Mouse (Mus musculus) C2C12 (cell line): ENCODE measurements around the gene Csmd2. TPM values are rescaled to one million over a fixed set of nuclear protein-coding genes. Genes with fewer than 3 reads are reported as not detected.
"Not testable (repeated sequence)": the region's sequence is repeated elsewhere in the genome, so short reads cannot be mapped to it uniquely, and the experiment has no call there.

ENCODE experiments used
- H3K27me3 ChIP-seq: one replicate; pipeline ENCODE4 v1.6.1; 2011; ENCODE audit not compliant: control insufficient read depth, insufficient read depth, insufficient read length
- H3K36me3 ChIP-seq: one replicate; pipeline ENCODE4 v1.6.1; 2011; ENCODE audit not compliant: control insufficient read depth, insufficient read depth
- H3K4me3 ChIP-seq: one replicate; pipeline ENCODE4 v1.5.1; 2011; ENCODE audit warnings: mild to moderate bottlenecking, control low read depth; ENCODE audit not compliant: poor library complexity, insufficient read depth, severe bottlenecking
- H3K79me2 ChIP-seq: one replicate; pipeline ENCODE4 v1.6.1; 2011; ENCODE audit not compliant: control insufficient read depth, insufficient read depth
- H3K79me3 ChIP-seq: one replicate; pipeline ENCODE4 v1.6.1; 2011; ENCODE audit warnings: low read depth, control low read depth
- H3ac ChIP-seq: one replicate; pipeline ENCODE3; 2011; ENCODE audit warnings: low read depth; ENCODE audit not compliant: control insufficient read depth, insufficient read length
- CEBPB ChIP-seq: IDR thresholded peaks from one replicate; pipeline ENCODE4 v1.6.1; 2011; ENCODE audit warnings: low read depth, mild to moderate bottlenecking, control low read depth, moderate library complexity
- CTCF ChIP-seq: IDR thresholded peaks from one replicate; pipeline ENCODE4 v1.5.1; 2011; ENCODE audit not compliant: control insufficient read depth, insufficient read depth, insufficient read length
- FOSL1 ChIP-seq: IDR thresholded peaks from one replicate; pipeline ENCODE4 v1.8.0; 2011; ENCODE audit warnings: mild to moderate bottlenecking, low read length; ENCODE audit not compliant: poor library complexity, insufficient read depth, severe bottlenecking
- MAX ChIP-seq: IDR thresholded peaks from one replicate; pipeline ENCODE4 v1.6.1; 2011; ENCODE audit warnings: mild to moderate bottlenecking, control low read depth
- MYOD1 ChIP-seq: IDR thresholded peaks from one replicate; pipeline ENCODE4 v1.6.1; 2011; ENCODE audit warnings: low read depth; ENCODE audit not compliant: control insufficient read depth, insufficient read length
- MYOG ChIP-seq: IDR thresholded peaks from one replicate; pipeline ENCODE4 v1.6.1; 2011; ENCODE audit not compliant: control insufficient read depth, insufficient read length; ENCODE audit errors: extremely low read depth
- USF1 ChIP-seq: IDR thresholded peaks from one replicate; pipeline ENCODE4 v1.6.1; 2011; ENCODE audit warnings: low read depth, mild to moderate bottlenecking, control low read depth, moderate library complexity
- polyA plus RNA-seq: library from polyadenylated mRNA; unstranded; fragments of >200 nt; fragmentation: generic; extraction: Trizol; gene quantifications from one replicate; pipeline ENCODE4 v1.2.1, GENCODE M21; 2012; ENCODE audit warnings: missing spikeins

Csmd2 gene
- polyA plus RNA-seq, 1 experiment, result not detected

- TF ChIP-seq MYOD1 (no peak), MYOG (no peak), USF1 (no peak)
- Histone ChIP-seq H3K27me3 (peaks cover 19% of the 10 kb centered on the region), H3K36me3 (no peaks in the 10 kb centered on the region), H3K79me3 (no peaks in the 10 kb centered on the region), H3ac (no peak overlapping the region), H3K4me3 (no peak overlapping the region), H3K79me2 (no peaks in the 10 kb centered on the region)
These were observed 533.6 kb downstream of the Csmd2 start for GRCm38 (mm10) chr4:128521276-128521675.

GRCm38 (mm10) chr4:128543378-128543777 lies 555.7 kb downstream of the Csmd2 start:
- Histone ChIP-seq H3K27me3 (peaks cover 24% of the 10 kb centered on the region), H3K4me3 (no peak overlapping the region), H3K79me3 (no peaks in the 10 kb centered on the region), H3ac (no peak overlapping the region), H3K79me2 (no peaks in the 10 kb centered on the region), H3K36me3 (no peaks in the 10 kb centered on the region)
- TF ChIP-seq USF1 (no peak), FOSL1 (no peak), MYOG (no peak), CTCF (no peak), MAX (no peak)

- not testable (repeated sequence) for H3K79me3 ChIP-seq, H3ac ChIP-seq, H3K36me3 ChIP-seq, H3K4me3 ChIP-seq, H3K79me2 ChIP-seq
- peaks cover 27% of the 10 kb centered on the region for H3K27me3 ChIP-seq
These were observed 556.4 kb downstream of the Csmd2 start for GRCm38 (mm10) chr4:128543956-128544486.

- H3K79me3 ChIP-seq, result no peaks in the 10 kb centered on the region
- H3K79me2 ChIP-seq, result no peaks in the 10 kb centered on the region
- H3K4me3 ChIP-seq, result no peak overlapping the region
- TF ChIP-seq CTCF (no peak), CEBPB (no peak), FOSL1 (no peak), MAX (no peak), MYOD1 (no peak), MYOG (no peak), USF1 (no peak)
- peaks cover 61% of the 10 kb centered on the region for H3K27me3 ChIP-seq
- no peak overlapping the region for H3ac ChIP-seq
- no peaks in the 10 kb centered on the region for H3K36me3 ChIP-seq
These were observed 563.1 kb downstream of the Csmd2 start for GRCm38 (mm10) chr4:128550756-128551155.

GRCm38 (mm10) chr4:128554198-128554597 lies 566.5 kb downstream of the Csmd2 start:
- Histone ChIP-seq H3K27me3 (peaks cover 52% of the 10 kb centered on the region), H3K79me2 (no peaks in the 10 kb centered on the region), H3K79me3 (no peaks in the 10 kb centered on the region), H3ac (no peak overlapping the region), H3K4me3 (no peak overlapping the region), H3K36me3 (no peaks in the 10 kb centered on the region)
- no peak for TF ChIP-seq MYOG
- TF ChIP-seq MYOD1, result no peak
- no peak for TF ChIP-seq USF1
- TF ChIP-seq FOSL1, result no peak
- no peak for TF ChIP-seq MAX

- TF ChIP-seq USF1, result no peak
- TF ChIP-seq FOSL1, result no peak
- TF ChIP-seq MYOD1, result no peak
- no peak for TF ChIP-seq CEBPB
- Histone ChIP-seq H3K79me3 (no peaks in the 10 kb centered on the region), H3K79me2 (no peaks in the 10 kb centered on the region), H3K4me3 (no peak overlapping the region), H3K27me3 (peaks cover 61% of the 10 kb centered on the region), H3ac (no peak overlapping the region), H3K36me3 (no peaks in the 10 kb centered on the region)
These were observed 572.7 kb downstream of the Csmd2 start for GRCm38 (mm10) chr4:128560327-128560726.

GRCm38 (mm10) chr4:128575811-128576210 lies 588.2 kb downstream of the Csmd2 start:
- H3K79me2 ChIP-seq, result no peaks in the 10 kb centered on the region
- no peaks in the 10 kb centered on the region for H3K79me3 ChIP-seq
- TF ChIP-seq CEBPB, result no peak
- TF ChIP-seq USF1, result no peak
- no peak for TF ChIP-seq MYOG
- no peak for TF ChIP-seq MYOD1
- TF ChIP-seq MAX, result no peak
- TF ChIP-seq CTCF, result no peak
- no peak for TF ChIP-seq FOSL1
- peaks cover 3% of the 10 kb centered on the region for H3K27me3 ChIP-seq
- no peaks in the 10 kb centered on the region for H3K36me3 ChIP-seq
- H3ac ChIP-seq, result no peak overlapping the region
- H3K4me3 ChIP-seq, result no peak overlapping the region
